Comparison of ENCODE assay signal across 15 mouse cellular contexts in the genomic region with DNA sequence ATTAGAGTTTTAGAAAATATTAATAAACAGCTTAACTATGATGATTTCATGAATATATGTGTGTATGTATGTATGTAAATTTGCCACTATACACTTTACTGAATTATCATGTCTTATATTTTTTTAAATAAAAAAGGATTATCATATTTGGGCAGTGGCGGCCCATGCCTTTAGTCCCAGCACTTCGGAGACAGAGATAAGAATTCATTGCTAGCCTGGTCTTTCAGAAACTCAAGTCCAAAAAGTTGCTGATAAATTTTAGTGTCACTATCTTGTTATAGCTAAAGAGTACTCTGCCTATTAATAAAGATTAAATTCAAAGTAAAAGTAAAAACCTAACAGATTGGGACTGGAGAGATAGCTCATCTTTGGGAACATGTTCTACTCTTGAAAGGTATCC.
"Had no signal": no experiment of that assay in that cellular context is flagged by ENCODE, and none has a peak within 500 bp of the region (broad histone marks: within the 10 kb centered on the region; RNA-seq: fewer than 3 reads in every experiment).

No protein-coding gene starts in this region.

- H3K4me1 ChIP-seq: limb, embryonic 12.5 days; midbrain, embryonic 13.5 days; neural tube, embryonic 12.5 days; stomach, embryonic 15.5 days had no signal

- ATAC-seq: intestine, embryonic 16.5 days; midbrain, embryonic 13.5 days had no signal

- H3K4me3 ChIP-seq: limb, embryonic 12.5 days; lung, embryonic 15.5 days; midbrain, embryonic 13.5 days; myocyte; neural tube, embryonic 12.5 days; stomach, embryonic 15.5 days had no signal

- H3K9me3 ChIP-seq: limb, embryonic 12.5 days; lung, embryonic 15.5 days; midbrain, embryonic 13.5 days; neural tube, embryonic 12.5 days; stomach, embryonic 15.5 days had no signal

- H3K36me3 ChIP-seq: limb, embryonic 12.5 days; lung, embryonic 15.5 days; midbrain, embryonic 13.5 days; neural tube, embryonic 12.5 days; stomach, embryonic 15.5 days had no signal

- DNase-seq: kidney, adult 8-10 months; kidney, postnatal 25 days; layer of hippocampus, postnatal 36 days; lung, postnatal 14 days; retina, postnatal 1 day; thymus, adult 2 months; thymus, postnatal 25 days had no signal

- H3K9ac ChIP-seq: limb, embryonic 12.5 days; lung, embryonic 15.5 days; midbrain, embryonic 13.5 days; neural tube, embryonic 12.5 days; stomach, embryonic 15.5 days had no signal

- H3K4me2 ChIP-seq: limb, embryonic 12.5 days; lung, embryonic 15.5 days; midbrain, embryonic 13.5 days; neural tube, embryonic 12.5 days; stomach, embryonic 15.5 days had no signal

- H3K27me3 ChIP-seq: limb, embryonic 12.5 days; lung, embryonic 15.5 days; midbrain, embryonic 13.5 days; neural tube, embryonic 12.5 days; stomach, embryonic 15.5 days had no signal

- H3K27ac ChIP-seq: limb, embryonic 12.5 days; lung, embryonic 15.5 days; macrophage; midbrain, embryonic 13.5 days; neural tube, embryonic 12.5 days; stomach, embryonic 15.5 days had no signal
